Mouse (Mus musculus): ENCODE measurements around the gene Adamtsl5.
"Not testable (repeated sequence)": the region's sequence is repeated elsewhere in the genome, so short reads cannot be mapped to it uniquely, and the experiment has no call there.

- not testable (repeated sequence) for TF ChIP-seq CTCF (IDR thresholded peaks at IDR 0.05; ENCODE audit: low read depth, low read length); GATA1 (IDR thresholded peaks at IDR 0.05; ENCODE audit: borderline replicate concordance, low read length); TAL1 (conservative IDR thresholded peaks at IDR 0.05; ENCODE audit: low read depth, low read length); GATA2 (IDR thresholded peaks at IDR 0.05; ENCODE audit: borderline replicate concordance, low read depth, low read length)
Observed at GRCm38 (mm10) chr10:80345929-80346328, 2.3 kb downstream of the Adamtsl5 start.
